Mouse (Mus musculus) stomach, embryonic 16.5 days (tissue): ENCODE measurements around the gene Nudt22. TPM values are rescaled to one million over a fixed set of nuclear protein-coding genes. Genes with fewer than 3 reads are reported as not detected.

Experiments
- ATAC-seq: fragments of 200-750 bp; cut with Nextera tagmentation; 2 replicates; pipeline ENCODE4 v1.8.0; 2017; ENCODE audit warnings: moderate number of reproducible peaks, moderate TSS enrichment; ENCODE audit not compliant: insufficient read depth, low FRiP score
- H3K27ac ChIP-seq: fragments of 300-500 bp; sonication (generic); 2 replicates; pipeline ENCODE4 v1.5.1; 2014; ENCODE audit warnings: low read length
- H3K27me3 ChIP-seq: fragments of 300-500 bp; sonication (generic); 2 replicates; pipeline ENCODE4 v1.6.1; 2014; ENCODE audit warnings: low read length, control low read depth, mixed read lengths; ENCODE audit not compliant: control insufficient read depth, insufficient read depth
- H3K36me3 ChIP-seq: fragments of 300-500 bp; sonication (generic); 2 replicates; pipeline ENCODE4 v1.6.1; 2014; ENCODE audit warnings: low read length; ENCODE audit not compliant: control insufficient read depth, insufficient read depth
- H3K4me1 ChIP-seq: fragments of 300-500 bp; sonication (generic); 2 replicates; pipeline ENCODE4 v1.6.1; 2014; ENCODE audit warnings: low read length, control low read depth, mixed read lengths; ENCODE audit not compliant: control insufficient read depth, insufficient read depth
- H3K4me2 ChIP-seq: fragments of 300-500 bp; sonication (generic); 2 replicates; pipeline ENCODE4 v1.6.1; 2014; ENCODE audit warnings: low read depth, low read length, mixed read lengths
- H3K4me3 ChIP-seq: fragments of 300-500 bp; sonication (generic); replicated peaks from 2 replicates; pipeline ENCODE4 v1.5.1; 2014; ENCODE audit warnings: mild to moderate bottlenecking, low read length
- H3K9ac ChIP-seq: fragments of 300-500 bp; sonication (generic); 2 replicates; pipeline ENCODE4 v1.6.1; 2014; ENCODE audit warnings: low read length
- H3K9me3 ChIP-seq: fragments of 300-500 bp; sonication (generic); replicated peaks from 2 replicates; pipeline ENCODE4 v1.6.1; 2016; ENCODE audit warnings: low read length, control low read depth; ENCODE audit not compliant: control insufficient read depth
- WGBS: fragments of 180-500 bp; shearing (Covaris S2); extraction: QIAGEN DNeasy Blood & Tissue Kit; methylation state at CpG from one replicate; pipeline ENCODE4 v1.1.7; 2014; 5-methylcytosine and 5-hydroxymethylcytosine counted together
- polyA plus RNA-seq: library from polyadenylated mRNA; unstranded; fragments of >200 nt; fragmentation: Nextera tagmentation; extraction: Ambion mirVana; gene quantifications from 2 replicates; pipeline ENCODE4 v1.2.1, GENCODE M21; 2015

Nudt22 gene
- polyA plus RNA-seq, 1 experiment from 2014 or later, result 26.6 TPM

DNA sequence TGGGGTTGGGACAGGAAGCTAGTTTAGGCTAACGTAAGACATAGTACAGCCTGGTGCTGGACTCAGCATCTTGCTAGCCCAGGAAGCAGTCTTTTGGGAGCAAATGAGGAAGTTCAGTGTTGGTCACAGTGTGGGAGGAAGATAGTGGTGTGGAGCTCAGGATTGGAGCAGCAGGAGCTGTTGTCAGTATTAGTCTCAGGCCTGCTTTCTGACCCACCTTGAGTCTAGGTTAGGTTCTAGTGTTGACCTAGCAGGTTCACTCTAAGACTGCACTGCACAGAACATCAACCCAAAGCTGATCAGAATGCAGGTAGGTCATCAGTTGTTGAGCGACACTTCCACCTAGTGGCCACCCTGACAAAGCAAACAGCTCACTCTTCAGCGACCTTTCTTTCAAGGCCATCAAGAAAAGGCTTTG, 24.3 kb upstream of the Nudt22 start:
- Histone ChIP-seq H3K36me3 (peaks cover 26% of the 10 kb centered on the region), H3K4me1 (no peaks in the 10 kb centered on the region), H3K9me3 (no peaks in the 10 kb centered on the region), H3K4me3 (no peak overlapping the region), H3K27me3 (no peaks in the 10 kb centered on the region), H3K4me2 (no peak overlapping the region), H3K27ac (no peak overlapping the region), H3K9ac (no peak overlapping the region)
- peak; percentile 74; the same call in 1 of the 2 replicates for ATAC-seq
- 45% methylated on average over 3 of the region's 3 CpGs for WGBS

DNA sequence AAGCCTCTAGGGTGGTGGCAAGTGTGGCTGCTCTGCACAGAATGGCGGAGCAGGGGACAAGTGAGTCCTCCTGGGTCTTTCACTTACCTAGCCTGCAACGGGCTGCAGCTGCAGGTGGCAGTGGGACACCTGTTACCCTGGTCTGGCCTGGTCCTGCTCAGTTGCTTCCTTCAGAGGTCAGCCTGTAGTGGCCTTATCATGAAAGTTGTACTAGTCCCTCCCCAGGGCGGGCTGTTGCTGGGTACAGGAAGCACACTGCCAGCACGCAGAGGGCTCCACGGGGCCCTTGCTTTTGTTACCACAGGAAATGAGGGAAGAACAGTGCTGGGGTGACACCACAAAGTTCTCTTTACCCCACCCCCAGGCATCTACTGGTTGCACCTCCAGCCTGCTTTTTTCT, 23.3 kb upstream of the Nudt22 start, which contains the start of gene Fermt3:
Gene Fermt3 (minus strand): TSS at position 279 of the 400 bp plus-strand sequence.
- 70% methylated on average over 5 of the region's 5 CpGs for WGBS
- H3K27me3 ChIP-seq, result no peaks in the 10 kb centered on the region
- H3K27ac ChIP-seq, result peak within 1 kb of the TSS; percentile 64
- ATAC-seq, result peak; percentile 71
- H3K4me3 ChIP-seq, result peak within 1 kb of the TSS; percentile 12
- H3K9me3 ChIP-seq, result no peaks in the 10 kb centered on the region
- peak within 1 kb of the TSS; percentile 6 for H3K4me2 ChIP-seq
- H3K36me3 ChIP-seq, result peaks cover 18% of the 10 kb centered on the region
- peak within 1 kb of the TSS; percentile 48; the same call in 1 of the 2 replicates for H3K9ac ChIP-seq
- H3K4me1 ChIP-seq, result no peaks in the 10 kb centered on the region

DNA sequence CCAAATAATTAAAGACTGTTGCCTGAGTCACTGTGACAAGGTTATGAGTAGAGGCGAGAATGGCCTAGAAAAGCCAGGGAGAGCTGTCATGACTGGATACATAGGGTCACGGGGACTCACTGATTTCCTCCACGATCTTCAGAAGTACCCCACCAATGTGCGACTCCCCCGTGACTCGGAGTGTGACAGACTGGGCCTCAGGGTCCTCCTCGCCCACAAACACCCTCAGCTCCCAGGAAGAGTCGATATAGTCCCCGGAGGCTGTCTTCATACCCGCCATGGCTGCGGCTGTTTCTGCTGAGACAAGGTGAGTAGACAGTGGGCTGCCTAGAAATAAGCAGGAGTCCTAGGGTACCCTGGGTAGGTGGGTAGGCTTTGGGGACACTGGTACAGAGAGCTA, 22.6 kb upstream of the Nudt22 start:
- H3K9me3 ChIP-seq, result no peaks in the 10 kb centered on the region
- no peak for ATAC-seq
- no peaks in the 10 kb centered on the region for H3K4me1 ChIP-seq
- peaks cover 14% of the 10 kb centered on the region for H3K36me3 ChIP-seq
- peak overlapping the region; percentile 48; the same call in 1 of the 2 replicates for H3K9ac ChIP-seq
- 87% methylated on average over 11 of the region's 11 CpGs for WGBS
- H3K4me3 ChIP-seq, result peak overlapping the region; percentile 12
- peak overlapping the region; percentile 6 for H3K4me2 ChIP-seq
- H3K27me3 ChIP-seq, result no peaks in the 10 kb centered on the region
- peak overlapping the region; percentile 64 for H3K27ac ChIP-seq

DNA sequence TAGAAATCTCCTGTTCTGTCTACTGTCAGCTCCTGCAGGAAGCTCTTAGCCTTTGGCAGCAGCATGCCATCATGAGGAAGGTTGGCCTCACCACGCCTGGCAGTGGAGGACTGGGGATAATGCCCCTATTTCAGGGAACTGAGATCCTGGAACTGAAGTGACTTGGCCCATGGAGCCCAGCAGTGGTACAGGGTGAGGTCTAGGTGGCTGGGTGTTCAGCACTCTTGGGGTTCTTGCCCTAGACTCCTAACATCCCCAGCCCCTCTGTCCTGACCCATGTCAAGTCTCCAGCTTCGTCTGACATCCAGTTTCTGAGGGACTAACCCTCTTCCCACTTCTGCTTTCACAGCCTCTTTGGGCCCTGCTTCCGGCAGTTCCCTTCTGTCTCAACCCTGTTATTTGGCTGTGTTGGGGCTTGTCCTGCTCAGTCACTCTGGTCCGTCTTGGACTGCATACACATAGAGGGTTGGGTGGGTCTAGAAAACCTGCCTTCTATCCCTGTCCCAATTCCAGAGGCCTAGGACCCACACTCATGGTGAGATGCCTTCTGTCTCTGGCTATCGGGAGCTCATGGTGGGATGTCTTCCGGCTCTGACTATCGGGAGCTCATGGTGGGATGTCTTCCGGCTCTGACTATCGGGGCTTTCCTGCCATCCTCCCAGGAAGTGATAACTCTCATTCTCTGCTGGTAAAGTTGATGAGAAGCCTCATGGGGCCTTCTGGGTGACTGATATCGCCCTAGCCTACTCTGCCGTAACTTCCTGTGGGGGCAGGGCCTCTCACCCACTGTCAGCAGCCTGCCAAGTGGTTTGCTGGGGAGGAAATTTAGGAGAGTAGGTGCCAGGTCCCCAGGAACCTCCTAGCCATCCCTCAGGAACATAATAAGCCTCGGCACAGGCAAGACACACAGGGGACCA, 21.9 kb upstream of the Nudt22 start:
- Histone ChIP-seq H3K27me3 (no peaks in the 10 kb centered on the region), H3K4me1 (no peaks in the 10 kb centered on the region), H3K4me3 (0 out of 2 replicates have a peak overlapping the region, but pooled peaks have one; percentile 4), H3K27ac (peak overlapping the region; percentile 64), H3K9me3 (no peaks in the 10 kb centered on the region), H3K36me3 (peaks cover 14% of the 10 kb centered on the region; the same call in 1 of the 2 replicates), H3K9ac (0 out of 2 replicates have a peak overlapping the region, but pooled peaks have one; percentile 48), H3K4me2 (no peak overlapping the region; the same call in 1 of the 2 replicates)
- no peak for ATAC-seq
- WGBS, result 70% methylated on average over 12 of the region's 12 CpGs

DNA sequence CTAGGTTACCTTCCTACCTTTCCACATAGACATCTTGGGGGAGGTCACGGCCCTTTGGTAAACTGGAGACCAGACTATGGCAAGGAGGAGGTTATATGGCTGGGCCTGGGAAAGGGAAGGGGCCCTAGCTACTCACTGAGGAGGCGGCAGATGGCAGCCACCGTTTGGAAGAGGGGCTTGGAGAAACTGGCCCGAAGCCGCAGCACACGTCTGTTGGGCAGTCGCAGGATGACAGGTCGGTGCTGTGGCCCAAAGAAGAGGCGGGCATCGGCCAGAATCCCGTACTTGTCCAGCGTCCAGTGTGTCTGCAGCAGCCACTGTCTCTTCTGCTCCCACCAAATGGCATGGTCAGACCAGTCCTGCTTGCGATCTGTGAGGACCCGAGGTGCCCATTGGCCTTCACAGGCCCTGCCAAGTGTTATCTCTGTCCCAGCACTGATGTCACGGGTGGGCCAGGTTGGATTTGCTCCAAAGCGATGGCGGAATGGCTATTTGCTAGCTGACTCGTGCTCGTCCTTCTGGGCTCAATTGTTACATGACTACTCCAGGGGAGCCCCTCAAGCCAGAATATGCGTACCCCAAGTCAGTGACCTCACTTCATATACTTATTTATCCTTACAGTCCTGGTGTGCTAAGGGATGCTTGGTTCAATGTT, 18.7 kb upstream of the Nudt22 start:
- Histone ChIP-seq H3K27ac (no peak overlapping the region), H3K4me3 (no peak overlapping the region), H3K4me2 (no peak overlapping the region), H3K9ac (no peak overlapping the region), H3K9me3 (no peaks in the 10 kb centered on the region), H3K27me3 (no peaks in the 10 kb centered on the region), H3K4me1 (no peaks in the 10 kb centered on the region), H3K36me3 (no peaks in the 10 kb centered on the region)
- WGBS, result 91% methylated on average over 20 of the region's 20 CpGs
- no peak for ATAC-seq

DNA sequence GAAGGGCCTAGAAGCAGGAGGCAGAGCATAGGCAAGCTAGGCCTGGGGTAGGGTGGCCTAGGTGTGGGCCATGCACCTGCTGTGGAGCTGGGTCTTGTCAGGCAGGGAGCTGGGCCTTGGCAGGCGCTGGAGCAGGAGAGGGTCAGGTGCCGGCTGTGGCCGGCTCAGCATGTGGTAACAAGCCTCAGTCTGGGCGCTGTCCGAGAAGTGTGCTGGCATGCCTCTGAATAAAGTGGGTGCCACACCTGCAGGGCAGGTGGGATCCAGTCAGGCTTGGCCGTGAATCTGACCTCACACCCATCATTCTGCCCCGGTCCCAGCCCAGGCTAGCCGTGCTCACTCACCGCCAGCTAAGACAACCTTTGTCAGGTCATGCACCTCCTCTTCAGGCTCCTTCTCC, 18.1 kb upstream of the Nudt22 start:
- H3K9ac ChIP-seq, result no peak overlapping the region
- WGBS, result 82% methylated on average over 9 of the region's 9 CpGs
- no peaks in the 10 kb centered on the region for H3K27me3 ChIP-seq
- ATAC-seq, result no peak
- no peak overlapping the region for H3K4me2 ChIP-seq
- H3K36me3 ChIP-seq, result no peaks in the 10 kb centered on the region
- no peak overlapping the region for H3K4me3 ChIP-seq
- H3K9me3 ChIP-seq, result no peaks in the 10 kb centered on the region
- H3K27ac ChIP-seq, result no peak overlapping the region
- no peaks in the 10 kb centered on the region for H3K4me1 ChIP-seq

DNA sequence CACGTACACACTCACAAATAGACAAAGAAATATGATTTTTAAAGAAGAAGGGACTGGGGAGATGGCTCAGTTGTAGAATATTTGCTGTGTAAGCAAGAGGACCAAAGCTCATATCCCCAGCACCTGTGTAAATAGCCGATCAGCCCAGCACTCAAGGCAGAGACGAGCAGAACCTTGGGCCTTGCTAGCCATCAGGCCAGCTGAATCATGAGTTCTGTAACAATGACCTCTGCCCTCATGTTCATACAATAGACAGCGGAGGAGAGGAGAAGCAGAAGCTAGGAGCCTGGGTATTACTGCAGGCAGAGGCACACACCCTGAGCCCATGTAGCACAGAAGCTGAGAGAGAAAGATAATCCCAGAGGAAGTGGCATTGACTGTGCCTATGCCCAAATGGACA, 16.5 kb upstream of the Nudt22 start:
- WGBS, result 62% methylated on average over 4 of the region's 4 CpGs
- peak; percentile 58; the same call in 1 of the 2 replicates for ATAC-seq
- H3K27me3 ChIP-seq, result no peaks in the 10 kb centered on the region
- H3K36me3 ChIP-seq, result no peaks in the 10 kb centered on the region
- no peak overlapping the region for H3K9ac ChIP-seq
- H3K4me2 ChIP-seq, result no peak overlapping the region
- H3K9me3 ChIP-seq, result no peaks in the 10 kb centered on the region
- no peaks in the 10 kb centered on the region for H3K4me1 ChIP-seq
- H3K27ac ChIP-seq, result no peak overlapping the region
- H3K4me3 ChIP-seq, result no peak overlapping the region

DNA sequence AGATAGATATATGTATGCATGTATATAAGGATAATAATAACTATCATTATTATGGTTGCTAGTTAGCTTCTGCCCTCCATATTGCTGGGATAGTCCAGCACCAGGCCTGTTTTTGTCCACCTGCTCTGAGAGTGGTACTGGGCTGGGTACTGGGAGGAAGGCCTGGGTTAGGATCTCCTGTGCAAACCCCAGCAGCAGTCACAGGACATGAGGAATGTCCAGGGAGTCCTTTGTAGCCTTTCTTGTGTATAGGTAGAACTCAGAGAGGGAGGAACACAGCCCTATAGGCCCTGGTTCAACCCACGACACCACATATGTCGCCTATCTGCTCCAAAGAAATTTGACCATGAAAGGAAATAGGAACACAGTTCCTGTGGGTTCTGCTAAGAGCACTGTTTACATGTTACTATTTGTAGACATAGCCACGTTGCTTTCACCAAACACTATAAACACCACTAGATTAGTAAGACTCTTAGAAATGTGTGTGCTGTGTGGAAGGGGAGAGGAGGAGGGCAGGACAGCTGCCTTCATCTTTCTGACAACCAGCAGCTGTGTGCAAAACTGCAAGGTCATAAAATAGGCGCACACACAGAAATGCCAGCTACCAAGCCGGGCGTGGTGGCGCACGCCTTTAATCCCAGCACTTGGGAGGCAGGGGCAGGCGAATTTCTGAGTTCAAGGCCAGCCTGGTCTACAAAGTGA, 11.1 kb upstream of the Nudt22 start:
- Histone ChIP-seq H3K4me3 (no peak overlapping the region), H3K4me2 (no peak overlapping the region), H3K36me3 (no peaks in the 10 kb centered on the region), H3K9ac (no peak overlapping the region), H3K9me3 (no peaks in the 10 kb centered on the region), H3K4me1 (peaks cover 4% of the 10 kb centered on the region; the same call in 1 of the 2 replicates), H3K27ac (peak overlapping the region; percentile 85), H3K27me3 (no peaks in the 10 kb centered on the region)
- WGBS, result 65% methylated on average over 9 of the region's 9 CpGs
- 0 out of 2 replicates have a peak, but pooled peaks have one; percentile 29 for ATAC-seq
